Mouse (Mus musculus) CD4-positive helper T cell, adult 2 months (primary cell): ENCODE results near the gene Slc6a20a.

Experiments used
- DNase-seq: peaks from one replicate; pipeline ENCODE4 v3.0.0-alpha.2; 2012; ENCODE audit warnings: low read depth, missing footprints, low spot score

Gene Slc6a20a

DNA sequence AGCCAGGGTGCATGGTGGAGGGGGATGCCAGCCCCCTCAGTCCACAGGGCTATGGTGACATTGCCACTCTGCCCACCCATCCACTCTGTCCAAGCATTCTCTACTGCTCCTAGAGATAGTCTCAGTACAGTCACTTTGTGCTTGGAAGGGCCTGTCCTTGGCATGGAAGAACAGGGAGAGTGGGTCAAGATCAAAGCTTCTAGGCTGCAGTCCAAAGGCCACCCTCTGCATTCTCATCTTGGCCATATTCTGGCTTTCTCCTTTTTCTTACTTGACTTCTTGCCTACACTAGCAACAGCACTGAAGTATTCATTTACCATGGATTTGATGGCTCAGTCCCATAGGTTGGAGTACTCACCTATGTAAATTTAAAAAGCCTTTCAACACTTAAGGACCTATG is 40.5 kb downstream of the Slc6a20a start:
- no peak for DNase-seq

DNA sequence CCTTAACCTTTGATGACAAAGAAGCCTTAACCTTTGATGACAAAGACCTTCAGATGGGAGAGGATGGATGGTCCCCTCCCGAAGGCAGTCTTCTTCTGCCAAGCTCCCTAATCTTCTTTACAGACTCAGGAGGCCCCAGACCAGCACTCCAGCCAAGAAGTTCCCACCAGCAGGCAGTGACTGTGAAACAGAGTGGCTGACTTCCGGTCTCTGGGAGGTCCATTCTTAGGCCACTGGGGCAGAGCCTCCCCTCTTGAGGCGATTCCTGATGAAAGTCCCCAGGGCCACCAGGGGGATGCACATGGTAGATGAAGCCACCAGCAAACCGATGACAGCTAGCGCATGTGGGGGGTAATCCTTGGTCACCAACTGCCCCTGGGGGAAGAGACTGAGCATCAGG is 41.9 kb downstream of the Slc6a20a start:
- DNase-seq: no peak

DNA sequence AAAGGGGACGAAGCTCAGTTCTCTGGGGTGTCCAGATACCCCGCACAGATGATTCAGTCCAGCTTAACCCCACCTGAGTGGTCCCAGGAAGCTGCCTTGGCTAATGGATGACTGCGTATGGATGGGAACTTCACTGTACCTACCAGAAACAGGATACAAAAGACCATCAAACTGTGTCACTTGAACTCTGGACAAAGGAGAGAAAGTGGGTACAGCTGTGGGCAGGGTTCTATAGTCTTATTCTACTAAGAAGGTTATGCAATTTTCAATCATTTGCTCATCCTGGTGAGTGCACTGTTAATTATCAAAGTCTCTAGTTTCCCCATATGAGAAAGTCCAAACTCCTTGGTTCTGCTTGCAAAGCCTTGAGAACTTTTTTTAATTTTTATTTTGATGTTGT is 45.7 kb downstream of the Slc6a20a start:
- no peak for DNase-seq

DNA sequence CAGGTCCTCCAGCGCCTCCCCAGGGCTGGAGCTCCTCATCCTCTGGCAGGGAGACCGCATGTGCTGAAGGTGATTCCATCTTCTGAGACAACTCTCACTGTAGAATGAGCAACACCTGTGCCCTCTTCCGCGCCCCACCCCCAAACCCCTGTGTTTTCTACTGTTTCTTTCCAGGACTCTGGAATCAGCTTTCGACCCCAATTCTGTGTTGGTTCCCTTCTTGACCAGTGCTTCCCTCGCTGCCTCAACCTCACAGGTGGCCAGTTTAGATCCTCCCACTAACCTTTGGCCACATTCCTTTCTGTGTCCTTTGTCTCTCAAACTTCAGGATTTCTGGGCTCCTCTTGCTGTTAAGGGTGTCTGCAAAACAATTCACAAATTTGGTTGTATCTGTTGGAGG is 46.4 kb downstream of the Slc6a20a start, which contains the start of gene Slc6a20b:
Gene Slc6a20b (minus strand): TSS at position 285 of the 400 bp plus-strand sequence.
- no peak for DNase-seq

DNA sequence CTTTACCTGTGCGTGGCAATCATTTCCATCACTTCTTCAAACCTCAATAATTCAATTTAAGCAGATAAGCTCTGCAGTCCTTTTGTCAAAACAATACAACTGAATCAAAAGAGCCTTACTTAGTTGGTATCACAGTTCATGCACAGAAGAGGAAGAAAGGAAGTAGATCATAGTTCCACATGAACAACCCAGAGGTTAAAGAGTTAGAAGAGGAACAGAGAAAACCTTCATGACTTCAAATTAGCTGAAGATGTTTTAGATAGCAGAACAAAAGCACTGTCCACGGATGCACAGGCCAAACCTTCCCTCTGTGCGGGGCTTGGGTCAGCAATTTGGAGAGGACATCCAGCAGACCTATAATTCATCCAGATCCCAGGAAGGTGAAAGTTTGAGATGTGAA is 47.0 kb downstream of the Slc6a20a start:
- no peak for DNase-seq

DNA sequence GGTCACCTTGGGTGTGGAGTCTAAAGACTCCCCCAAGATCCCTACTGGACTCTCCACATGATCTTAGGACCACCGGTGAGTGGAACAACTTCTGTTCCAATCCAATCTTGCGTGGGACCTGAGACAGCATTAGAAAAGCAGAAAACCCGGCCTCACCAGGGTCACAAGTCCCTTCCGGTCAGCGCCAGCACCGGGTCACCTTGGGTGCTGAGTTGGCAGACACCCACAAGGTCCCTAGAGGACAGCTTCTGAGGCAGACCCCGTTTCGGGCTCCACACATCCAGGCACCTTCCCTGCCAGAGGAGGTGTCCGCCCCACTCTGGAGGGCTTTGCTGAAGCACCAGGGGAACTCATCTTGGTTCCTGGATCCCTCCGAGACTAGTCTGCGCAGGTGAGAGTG is 52.9 kb downstream of the Slc6a20a start:
- no peak for DNase-seq

DNA sequence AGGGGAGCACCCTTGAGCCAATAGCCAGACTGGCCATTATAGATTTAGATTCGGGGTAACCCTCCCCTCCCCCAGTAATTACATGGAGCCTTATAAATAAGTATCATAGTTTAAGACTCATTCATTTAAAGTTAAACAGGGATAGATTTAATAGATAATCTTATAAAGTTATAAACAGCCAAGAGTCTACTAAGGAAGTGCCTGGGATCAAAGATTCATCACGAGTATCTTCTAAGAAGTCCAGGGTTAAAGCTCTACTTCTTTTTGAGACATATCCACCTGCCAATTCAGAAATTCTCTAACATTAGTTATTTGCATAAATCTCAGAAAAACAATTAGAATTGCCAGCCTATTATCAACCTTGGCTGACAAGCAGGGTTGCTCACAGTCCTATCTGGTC is 53.9 kb downstream of the Slc6a20a start:
- DNase-seq: no peak

DNA sequence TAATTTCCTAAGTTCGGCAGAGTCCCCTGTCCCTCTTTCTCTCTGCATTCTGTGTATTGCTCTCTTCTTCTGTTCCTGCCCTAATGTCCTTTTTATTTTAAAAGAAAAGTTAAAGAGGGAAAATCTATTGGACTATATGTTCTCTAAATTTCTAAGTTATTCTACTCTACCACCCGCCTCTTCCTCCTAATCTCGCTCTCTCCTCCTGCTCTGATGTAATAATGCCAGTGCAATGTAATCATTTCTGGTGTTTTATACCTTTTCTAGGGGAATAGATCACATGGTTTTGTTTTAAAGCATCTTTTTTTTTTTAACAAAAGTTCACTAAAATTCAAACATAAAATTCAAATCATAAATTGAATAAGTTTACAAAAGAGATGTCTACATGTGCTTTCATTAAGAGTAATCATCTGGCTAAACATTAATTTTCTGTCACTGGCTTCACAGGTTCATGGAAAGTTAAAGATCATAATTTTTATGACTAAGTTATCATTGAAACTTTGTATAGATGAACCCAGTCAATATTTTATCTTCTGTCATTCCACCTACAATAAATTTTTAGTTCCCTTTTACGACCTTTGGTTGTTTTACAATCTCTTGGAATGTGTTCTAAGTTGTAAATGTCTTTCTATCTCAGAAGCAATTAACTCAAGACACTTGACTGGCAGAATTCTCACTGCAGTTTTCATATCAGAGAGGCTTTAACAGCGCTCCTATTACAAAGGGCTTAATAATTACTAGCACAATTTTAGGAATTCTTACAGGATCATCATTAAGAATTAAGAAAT is 58.2 kb downstream of the Slc6a20a start:
- DNase-seq: no peak

DNA sequence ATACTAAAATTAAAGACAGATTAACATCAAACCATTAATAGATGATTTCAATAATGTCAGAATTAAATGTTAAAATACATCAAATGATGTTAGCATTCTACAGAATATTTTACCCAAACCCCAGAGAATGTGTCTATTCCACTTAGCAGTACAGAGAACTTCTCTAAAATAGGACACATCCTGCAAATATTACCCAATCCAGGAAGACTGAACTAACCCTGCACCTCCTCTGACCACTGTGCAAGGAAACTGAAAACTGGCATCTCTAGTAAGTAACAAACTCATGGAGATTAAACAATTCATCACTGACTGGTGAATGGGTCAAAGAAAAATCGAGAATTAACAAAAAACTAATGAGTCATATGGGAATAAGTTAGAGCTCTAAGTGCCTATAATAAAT is 77.2 kb downstream of the Slc6a20a start:
- DNase-seq: no peak

DNA sequence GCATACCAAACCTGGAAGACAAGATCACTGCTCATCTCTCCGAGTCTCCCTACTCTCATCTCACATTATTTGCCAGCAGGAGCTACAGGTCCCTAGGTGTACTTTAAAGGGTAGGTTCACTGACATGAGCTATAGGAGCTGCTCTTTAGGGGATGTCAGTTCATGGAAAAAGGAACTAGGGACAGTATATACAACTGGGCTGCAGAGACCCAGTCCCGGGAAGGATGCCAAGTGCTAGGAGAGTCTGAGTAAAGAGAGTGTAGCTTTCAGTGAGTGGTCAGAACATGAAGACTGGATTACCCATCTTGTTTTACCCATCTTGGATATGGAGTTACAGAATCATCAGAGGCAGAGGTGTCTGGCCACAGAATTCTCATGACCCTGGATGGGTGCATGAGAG is 81.3 kb downstream of the Slc6a20a start:
- no peak for DNase-seq

DNA sequence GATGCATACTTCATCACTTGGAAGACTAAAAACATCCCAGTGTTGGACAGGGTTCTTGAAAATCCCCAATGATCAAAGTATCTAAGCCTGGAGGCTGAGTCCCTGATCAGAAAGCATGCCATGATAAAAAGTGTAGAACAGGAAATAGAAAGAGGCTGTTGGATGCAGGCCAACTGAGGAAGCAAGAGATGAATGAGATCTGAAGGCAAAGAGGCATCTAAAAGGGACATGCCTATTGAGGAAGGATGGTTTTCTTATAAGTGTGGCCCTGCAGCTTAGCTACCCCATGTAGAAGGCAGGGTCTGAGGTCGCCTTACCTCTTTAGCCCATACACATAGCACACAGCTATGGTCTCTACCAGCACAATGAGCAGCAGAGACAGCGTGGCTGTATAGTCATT is 81.8 kb downstream of the Slc6a20a start:
- peak; percentile 8 for DNase-seq

DNA sequence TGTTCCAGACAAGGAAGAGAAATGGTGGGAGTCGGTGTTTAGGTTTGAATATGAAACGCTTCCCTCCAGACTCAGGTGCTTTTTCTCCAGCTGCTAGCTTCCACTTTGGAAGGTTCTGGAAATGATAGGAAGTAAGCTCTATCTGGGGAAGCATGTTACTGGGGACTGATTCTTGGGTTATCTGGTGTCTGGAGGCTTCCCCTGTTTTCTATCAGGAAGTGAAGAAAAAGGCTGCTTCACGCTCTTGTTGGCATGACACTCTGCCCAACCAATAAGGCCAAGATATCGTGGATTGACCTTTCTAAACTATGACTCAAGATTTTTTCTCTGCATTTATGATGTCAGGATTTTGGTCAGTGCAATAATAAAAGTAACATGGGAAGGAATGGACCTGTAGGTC is 83.5 kb downstream of the Slc6a20a start:
- no peak for DNase-seq

DNA sequence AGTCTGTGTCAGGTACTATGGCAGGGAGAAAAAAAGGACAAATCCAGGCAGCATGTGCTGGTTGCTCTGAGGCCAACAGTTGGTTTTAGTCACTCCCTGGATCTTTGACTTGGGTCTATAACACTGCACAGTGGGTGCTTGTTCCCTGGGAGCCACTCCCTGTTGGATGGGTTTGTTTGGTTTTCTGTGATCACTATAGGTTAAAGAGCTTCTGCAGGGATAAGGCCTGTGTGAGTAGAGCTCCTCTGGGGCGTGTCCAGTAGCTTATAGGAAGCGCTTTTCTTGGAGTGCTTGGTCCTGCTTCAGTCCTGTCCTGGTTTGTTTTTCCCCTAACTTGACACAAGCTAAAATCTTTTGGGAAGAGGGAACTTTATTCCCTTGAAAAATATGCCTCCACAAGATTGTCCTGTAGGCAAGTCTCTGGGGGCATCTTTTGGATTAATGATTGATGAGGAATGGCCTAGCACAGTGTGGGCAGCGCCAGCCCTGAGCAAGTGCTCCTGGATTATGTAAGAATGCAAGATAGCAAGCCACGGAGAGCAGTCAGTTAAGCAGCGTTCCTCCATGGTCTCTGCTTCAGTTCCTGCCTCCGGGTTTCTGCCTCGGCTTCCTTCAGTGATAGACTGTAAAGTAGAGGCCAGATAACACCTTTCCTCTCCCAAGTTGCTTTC is 89.3 kb downstream of the Slc6a20a start:
- no peak for DNase-seq
